Mouse (Mus musculus): ENCODE results near the gene Ralgapa1.
A peak's percentile ranks its signal among the peaks of the same experiment; 100 is the strongest.

DNA sequence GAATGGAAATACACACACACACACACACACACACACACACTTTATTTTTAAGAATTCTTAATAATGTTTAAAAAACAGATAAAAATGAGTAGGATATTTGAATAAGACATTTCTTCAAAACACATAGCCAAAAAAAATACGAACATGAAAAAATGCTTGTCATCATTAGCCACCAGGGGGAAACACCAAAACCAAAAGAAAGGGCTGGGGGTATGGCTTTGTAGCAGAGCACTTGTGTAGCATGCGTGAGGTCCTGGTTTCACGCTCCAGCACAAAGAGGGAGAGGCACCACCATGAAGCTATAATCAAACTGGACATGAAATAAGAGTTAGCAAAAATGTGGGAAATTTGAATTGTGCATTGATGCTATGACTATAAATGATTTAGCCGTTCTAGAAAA is 19.8 kb downstream of the Ralgapa1 start:
- TF ChIP-seq CTCF (IDR thresholded peaks at IDR 0.05 in 2 of 3, conservative IDR thresholded peaks at IDR 0.05 in 1 of 3; ENCODE audit: control insufficient read depth in 1 of 3, insufficient read depth in 1 of 3, low read depth in 2 of 3, low read length in 3 of 3, poor library complexity in 1 of 3, severe bottlenecking in 1 of 3), result peak in 1 of 3 experiments; percentile 14; a peak in 1 of 6 replicates
- no peak for TF ChIP-seq GATA1 (IDR thresholded peaks at IDR 0.05; ENCODE audit: low read depth, low read length)
- no peak for TF ChIP-seq USF1 (IDR thresholded peaks at IDR 0.05; ENCODE audit: low read depth, low read length)
- no peak for TF ChIP-seq MEF2A (IDR thresholded peaks at IDR 0.05; ENCODE audit: extremely low read depth, insufficient replicate concordance, low read depth, low read length, poor library complexity, severe bottlenecking)
- TF ChIP-seq POLR2AphosphoS5 (IDR thresholded peaks at IDR 0.05; ENCODE audit: borderline replicate concordance, low read depth, low read length), result no peak
- no peak for TF ChIP-seq MXI1 (IDR thresholded peaks at IDR 0.05; ENCODE audit: low read depth, low read length)
- TF ChIP-seq CHD1 (IDR thresholded peaks at IDR 0.05; ENCODE audit: low read depth, low read length), result no peak
- TF ChIP-seq POLR2A (IDR thresholded peaks at IDR 0.05; ENCODE audit: control insufficient read depth in 1 of 2, insufficient read depth in 1 of 2, low read depth in 1 of 2, low read length in 2 of 2, poor library complexity in 1 of 2), result no peak
- no peak for TF ChIP-seq MAFK (IDR thresholded peaks at IDR 0.05; ENCODE audit: borderline replicate concordance, low read depth, low read length)
